Mouse (Mus musculus) hindbrain, embryonic 16.5 days (tissue): ENCODE measurements at regions not wholly inside any gene's neighbourhood (a gene's known extent, or its start where the extent isn't known, plus 50 kb on each side); places are given as distances from the start of the nearest gene placed in this dataset.

Source experiments
- ATAC-seq: fragments of 200-750 bp; cut with Nextera tagmentation; 2 replicates; pipeline ENCODE4 v1.8.0; 2017; ENCODE audit warnings: moderate TSS enrichment, moderate library complexity
- H3K27ac ChIP-seq: fragments of 300-500 bp; sonication (generic); 2 replicates; pipeline ENCODE4 v1.5.1; 2014; ENCODE audit warnings: low read depth, mild to moderate bottlenecking, control low read depth, low read length, moderate library complexity
- H3K27me3 ChIP-seq: fragments of 300-500 bp; sonication (generic); replicated peaks from 2 replicates; pipeline ENCODE4 v1.6.1; 2014; ENCODE audit warnings: low read length; ENCODE audit not compliant: control insufficient read depth, insufficient read depth
- H3K36me3 ChIP-seq: fragments of 300-500 bp; sonication (generic); 2 replicates; pipeline ENCODE4 v1.6.1; 2014; ENCODE audit warnings: mild to moderate bottlenecking, low read length, moderate library complexity, mixed read lengths; ENCODE audit not compliant: control insufficient read depth, insufficient read depth
- H3K4me1 ChIP-seq: fragments of 300-500 bp; sonication (generic); 2 replicates; pipeline ENCODE4 v1.6.1; 2014; ENCODE audit warnings: low read depth, low read length; ENCODE audit not compliant: control insufficient read depth, insufficient read depth
- H3K4me2 ChIP-seq: fragments of 300-500 bp; sonication (generic); 2 replicates; pipeline ENCODE4 v1.6.1; 2014; ENCODE audit warnings: mild to moderate bottlenecking, low read length, control low read depth, moderate library complexity
- H3K4me3 ChIP-seq: fragments of 300-500 bp; sonication (generic); 2 replicates; pipeline ENCODE4 v1.5.1; 2014; ENCODE audit warnings: mild to moderate bottlenecking, low read length, control low read depth, moderate library complexity
- H3K9ac ChIP-seq: fragments of 300-500 bp; sonication (generic); 2 replicates; pipeline ENCODE4 v1.6.1; 2014; ENCODE audit warnings: low read depth, mild to moderate bottlenecking, control low read depth, low read length, moderate library complexity
- H3K9me3 ChIP-seq: fragments of 300-500 bp; sonication (generic); 2 replicates; pipeline ENCODE4 v1.6.1; 2014; ENCODE audit warnings: mild to moderate bottlenecking, low read length, moderate library complexity; ENCODE audit not compliant: control insufficient read depth
- WGBS: fragments of 180-500 bp; shearing (Covaris S2); extraction: QIAGEN DNeasy Blood & Tissue Kit; methylation state at CpG from one replicate; pipeline ENCODE4 v1.1.7; 2014; 5-methylcytosine and 5-hydroxymethylcytosine counted together

DNA sequence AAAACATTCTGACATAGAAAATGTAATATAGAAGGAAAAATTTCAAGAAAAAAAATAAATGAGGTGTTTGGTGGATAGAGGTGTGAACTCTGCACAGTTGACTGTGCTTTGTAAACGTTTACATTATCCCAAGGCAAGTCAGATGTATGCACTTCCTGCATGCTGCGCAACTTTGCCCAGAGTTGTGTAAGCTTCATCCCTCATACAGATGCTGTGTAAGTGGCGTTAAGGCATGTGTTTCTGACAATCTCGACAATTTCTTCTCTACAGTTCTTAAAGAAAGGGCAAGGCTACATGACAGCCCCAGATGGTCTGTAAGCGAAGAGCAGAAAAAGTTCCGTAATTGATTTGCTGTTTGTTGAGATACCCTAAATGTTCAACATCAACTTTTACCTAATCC is 476.6 kb upstream of the Pitx2 start:
- H3K27me3 ChIP-seq, result no peaks in the 10 kb centered on the region
- no peaks in the 10 kb centered on the region for H3K9me3 ChIP-seq
- no peaks in the 10 kb centered on the region for H3K4me1 ChIP-seq
- WGBS, result 86% methylated on average over 6 of the region's 6 CpGs
- H3K27ac ChIP-seq, result no peak overlapping the region
- H3K4me2 ChIP-seq, result no peak overlapping the region
- no peaks in the 10 kb centered on the region for H3K36me3 ChIP-seq
- no peak overlapping the region for H3K9ac ChIP-seq
- H3K4me3 ChIP-seq, result no peak overlapping the region
- no peak for ATAC-seq

DNA sequence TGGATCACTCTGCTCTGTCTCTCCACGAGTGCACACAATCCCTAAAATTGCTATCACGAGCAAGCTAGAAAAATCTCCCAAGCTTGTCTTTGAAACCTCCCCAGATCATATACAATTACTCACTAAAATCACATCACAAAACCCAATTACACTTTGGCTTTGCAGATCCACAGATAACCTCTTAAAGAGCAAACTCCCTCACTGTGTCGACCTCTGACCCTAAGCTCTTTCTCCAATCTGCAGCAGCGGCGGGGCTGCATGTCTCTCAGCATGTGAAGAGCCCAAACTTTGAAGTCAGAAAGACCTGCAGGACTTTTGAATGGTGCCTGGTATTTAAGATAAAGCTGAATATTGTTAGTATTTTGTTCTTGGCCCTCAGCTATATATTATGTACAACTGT is 479.4 kb upstream of the Pitx2 start:
- ATAC-seq, result no peak
- Histone ChIP-seq H3K9me3 (no peaks in the 10 kb centered on the region), H3K4me2 (no peak overlapping the region), H3K27me3 (no peaks in the 10 kb centered on the region), H3K27ac (no peak overlapping the region), H3K4me1 (no peaks in the 10 kb centered on the region), H3K4me3 (no peak overlapping the region), H3K9ac (no peak overlapping the region), H3K36me3 (no peaks in the 10 kb centered on the region)
- WGBS, result 35% methylated on average over 5 of the region's 5 CpGs

DNA sequence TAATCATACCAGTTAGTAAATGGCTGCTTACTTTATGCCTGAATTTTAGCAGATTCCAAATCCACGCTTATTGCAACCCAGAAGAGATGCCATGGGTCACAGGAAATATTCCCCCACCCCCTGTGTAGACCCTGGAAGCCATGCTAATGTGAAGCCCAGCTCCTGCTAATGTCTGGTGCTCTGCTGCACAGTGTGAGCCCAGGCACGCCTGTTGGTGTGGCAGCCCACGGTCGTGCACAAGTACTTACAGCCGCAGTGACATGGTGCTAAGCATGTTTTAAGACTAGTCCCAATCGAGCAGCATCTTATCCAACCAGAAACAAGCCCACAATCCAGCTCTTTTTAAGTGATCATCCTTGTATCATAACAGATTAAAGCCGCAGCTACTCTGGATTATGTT is 480.5 kb upstream of the Pitx2 start:
- no peak overlapping the region for H3K4me2 ChIP-seq
- no peak for ATAC-seq
- H3K27ac ChIP-seq, result no peak overlapping the region
- no peaks in the 10 kb centered on the region for H3K27me3 ChIP-seq
- no peaks in the 10 kb centered on the region for H3K9me3 ChIP-seq
- no peak overlapping the region for H3K4me3 ChIP-seq
- H3K9ac ChIP-seq, result no peak overlapping the region
- H3K4me1 ChIP-seq, result no peaks in the 10 kb centered on the region
- no peaks in the 10 kb centered on the region for H3K36me3 ChIP-seq
- WGBS, result 56% methylated on average over 7 of the region's 7 CpGs

DNA sequence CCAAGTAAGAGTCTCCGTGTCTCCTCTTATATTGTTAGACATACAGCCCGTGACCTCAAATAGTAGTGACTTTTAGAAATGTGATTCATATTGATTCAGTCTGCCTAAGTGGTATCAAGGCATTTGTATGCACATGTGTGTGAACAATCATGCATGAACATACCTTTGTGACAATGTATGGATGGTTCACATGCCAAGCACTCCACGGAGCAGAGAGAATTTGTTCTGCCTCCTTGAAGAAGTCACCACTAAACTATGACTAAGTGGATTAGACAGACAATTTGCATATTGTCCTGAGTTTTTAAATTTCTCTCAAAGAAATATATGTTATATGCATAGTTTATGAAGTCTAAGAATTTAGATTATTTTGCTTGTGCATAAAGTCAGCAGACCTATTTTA is 492.4 kb upstream of the Pitx2 start:
- WGBS, result 67% methylated on average over 3 of the region's 3 CpGs
- H3K36me3 ChIP-seq, result no peaks in the 10 kb centered on the region
- no peak overlapping the region for H3K4me2 ChIP-seq
- no peak overlapping the region for H3K27ac ChIP-seq
- no peak overlapping the region for H3K4me3 ChIP-seq
- no peaks in the 10 kb centered on the region for H3K27me3 ChIP-seq
- no peaks in the 10 kb centered on the region for H3K9me3 ChIP-seq
- H3K4me1 ChIP-seq, result no peaks in the 10 kb centered on the region
- no peak for ATAC-seq
- H3K9ac ChIP-seq, result no peak overlapping the region

DNA sequence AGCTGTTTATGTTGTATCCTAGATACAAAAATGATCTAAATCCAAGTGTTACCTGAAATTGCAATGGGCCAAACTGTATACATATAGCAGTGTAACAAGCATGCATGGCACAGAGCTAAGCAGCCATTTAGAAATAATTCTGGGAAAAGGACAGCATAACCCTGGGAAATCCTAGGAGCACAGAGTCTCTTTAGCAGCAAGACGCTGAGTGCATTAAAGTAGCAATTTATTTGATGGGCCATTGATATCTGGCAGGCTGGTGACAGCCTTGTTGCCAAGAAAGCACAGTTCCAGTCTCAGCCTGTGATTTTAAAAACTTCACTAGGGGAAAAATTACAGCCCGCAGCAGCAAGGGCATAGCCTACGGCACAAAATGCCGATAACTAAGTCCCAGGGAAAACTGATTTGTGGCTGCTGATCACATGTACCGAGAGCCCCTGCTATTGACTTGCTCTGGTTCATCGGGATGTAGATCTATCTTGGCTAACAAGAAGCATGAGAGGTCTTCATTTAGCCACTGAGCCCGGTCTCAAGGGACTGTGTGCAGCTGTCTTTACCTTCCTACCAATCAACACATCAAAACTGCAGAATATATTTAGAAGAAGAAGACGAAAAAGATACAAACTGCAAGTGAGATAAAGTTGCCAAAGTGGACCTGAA is 531.1 kb upstream of the Pitx2 start:
- Histone ChIP-seq H3K9ac (no peak overlapping the region), H3K36me3 (no peaks in the 10 kb centered on the region), H3K9me3 (no peaks in the 10 kb centered on the region), H3K27ac (no peak overlapping the region), H3K4me2 (peak overlapping the region; percentile 26), H3K4me1 (no peaks in the 10 kb centered on the region), H3K27me3 (no peaks in the 10 kb centered on the region), H3K4me3 (no peak overlapping the region)
- WGBS, result 51% methylated on average over 8 of the region's 8 CpGs
- ATAC-seq, result peak; percentile 34; the same call in 1 of the 2 replicates

DNA sequence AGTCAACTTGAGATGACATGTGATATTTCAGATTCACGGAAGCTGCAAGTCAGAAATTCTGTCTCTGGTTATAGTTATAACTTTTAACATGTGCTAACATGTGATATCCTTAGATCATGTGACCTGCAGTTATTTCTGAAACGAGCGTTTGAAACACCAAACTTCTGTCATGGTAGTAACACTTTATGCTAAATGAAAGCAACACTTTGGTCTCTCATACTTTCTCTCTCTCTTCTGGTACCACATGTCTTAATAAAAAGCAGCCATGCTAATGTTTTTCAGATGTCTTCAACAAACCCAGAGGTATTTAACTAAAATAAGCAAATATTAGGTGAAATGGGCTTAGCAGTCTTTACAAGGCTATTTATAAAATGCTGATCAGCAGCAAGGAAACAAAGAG is 534.5 kb upstream of the Pitx2 start:
- no peak overlapping the region for H3K4me2 ChIP-seq
- no peak overlapping the region for H3K27ac ChIP-seq
- no peak overlapping the region for H3K9ac ChIP-seq
- no peaks in the 10 kb centered on the region for H3K36me3 ChIP-seq
- no peaks in the 10 kb centered on the region for H3K4me1 ChIP-seq
- no peaks in the 10 kb centered on the region for H3K27me3 ChIP-seq
- H3K9me3 ChIP-seq, result no peaks in the 10 kb centered on the region
- H3K4me3 ChIP-seq, result no peak overlapping the region
- ATAC-seq, result no peak
- 85% methylated on average over 3 of the region's 3 CpGs for WGBS

DNA sequence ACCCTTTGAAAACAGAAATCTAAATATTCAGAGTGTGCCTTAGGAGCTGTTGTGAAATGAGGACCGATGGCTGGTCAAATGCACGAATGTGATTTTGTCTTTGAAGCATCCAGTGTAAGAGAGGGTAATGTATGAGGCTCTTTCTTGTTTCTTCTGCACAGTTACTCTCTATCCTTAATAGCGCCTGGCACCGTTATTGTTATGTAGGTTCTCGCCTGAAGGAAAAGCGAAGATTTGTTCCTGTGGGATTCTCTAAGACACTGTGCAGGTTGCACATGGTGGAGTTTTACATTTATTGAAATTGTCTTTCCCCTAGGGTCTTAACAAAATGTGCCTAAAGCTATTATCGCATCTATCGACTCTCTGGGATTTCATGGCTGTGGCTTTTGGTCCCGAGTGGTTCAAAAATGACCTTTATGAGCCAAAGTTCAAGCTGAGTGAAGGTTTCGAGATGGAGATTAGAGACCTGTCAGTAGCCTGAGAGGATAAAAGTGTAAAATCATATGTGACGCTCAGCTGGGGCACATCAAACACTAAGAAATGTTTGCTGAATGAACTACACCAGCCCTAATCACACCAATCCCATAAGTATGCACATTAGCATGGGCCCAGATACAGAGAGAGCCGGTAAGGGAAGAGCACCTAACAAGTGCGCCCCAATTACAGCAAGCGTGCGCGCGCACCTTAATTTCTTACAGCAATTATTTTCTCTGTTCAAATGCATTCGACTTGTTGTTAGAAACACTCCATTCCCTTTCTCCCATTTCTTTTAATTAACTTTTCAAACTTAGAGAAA is 562.5 kb upstream of the Pitx2 start:
- Histone ChIP-seq H3K4me2 (no peak overlapping the region), H3K27ac (no peak overlapping the region), H3K27me3 (no peaks in the 10 kb centered on the region), H3K9ac (no peak overlapping the region), H3K4me1 (no peaks in the 10 kb centered on the region), H3K36me3 (no peaks in the 10 kb centered on the region), H3K9me3 (no peaks in the 10 kb centered on the region), H3K4me3 (no peak overlapping the region)
- ATAC-seq, result peak; percentile 78
- 72% methylated on average over 18 of the region's 18 CpGs for WGBS

DNA sequence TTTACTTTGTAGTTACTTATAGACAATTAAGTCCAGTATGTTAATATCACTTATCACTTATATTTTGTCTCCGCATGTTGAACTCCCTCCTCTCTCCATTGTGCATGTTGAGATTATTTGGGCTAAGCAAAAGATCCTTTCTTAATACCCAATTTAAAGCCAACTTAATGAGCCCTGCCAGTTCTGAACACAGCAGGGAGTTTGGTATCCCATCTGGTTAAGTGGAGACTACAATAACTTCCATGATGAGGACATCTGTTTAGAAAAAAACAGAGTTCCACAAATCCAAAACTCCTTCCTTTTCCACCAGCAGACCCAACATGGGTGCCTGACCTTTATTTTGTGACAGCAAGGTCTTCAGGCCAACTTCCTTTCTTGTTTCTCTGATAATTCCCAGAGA is 572.0 kb upstream of the Pitx2 start:
- Histone ChIP-seq H3K27ac (no peak overlapping the region), H3K4me3 (no peak overlapping the region), H3K36me3 (no peaks in the 10 kb centered on the region), H3K4me2 (no peak overlapping the region), H3K27me3 (no peaks in the 10 kb centered on the region), H3K9ac (no peak overlapping the region), H3K9me3 (no peaks in the 10 kb centered on the region), H3K4me1 (no peaks in the 10 kb centered on the region)
- 79% methylated on average over 1 of the region's 1 CpGs for WGBS
- no peak for ATAC-seq

DNA sequence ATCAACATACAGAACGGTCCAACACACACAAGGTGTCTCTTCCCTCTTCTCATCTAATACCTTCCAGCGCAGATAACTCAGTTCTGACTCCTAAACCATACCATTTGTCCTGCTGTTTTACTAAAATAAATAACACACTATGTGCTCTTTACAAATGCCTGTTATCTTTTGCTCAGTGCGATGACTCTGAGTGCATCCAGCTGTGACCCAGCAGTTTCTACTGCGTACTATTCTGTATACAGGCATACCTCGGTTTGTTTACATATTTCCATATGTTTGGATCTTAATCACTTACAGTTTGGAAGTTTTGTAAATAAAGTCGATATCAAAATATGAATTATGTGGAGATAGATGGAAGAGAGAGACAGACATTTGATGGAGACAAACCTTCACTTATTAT is 583.0 kb upstream of the Pitx2 start:
- ATAC-seq, result no peak
- Histone ChIP-seq H3K27me3 (no peaks in the 10 kb centered on the region), H3K4me3 (no peak overlapping the region), H3K4me2 (no peak overlapping the region), H3K9ac (no peak overlapping the region), H3K36me3 (no peaks in the 10 kb centered on the region), H3K4me1 (no peaks in the 10 kb centered on the region), H3K27ac (no peak overlapping the region), H3K9me3 (no peaks in the 10 kb centered on the region)
- WGBS, result 84% methylated on average over 6 of the region's 6 CpGs
